Mouse (Mus musculus): ENCODE data around the gene Ppp2r5e.

The Ppp2r5e gene

DNA sequence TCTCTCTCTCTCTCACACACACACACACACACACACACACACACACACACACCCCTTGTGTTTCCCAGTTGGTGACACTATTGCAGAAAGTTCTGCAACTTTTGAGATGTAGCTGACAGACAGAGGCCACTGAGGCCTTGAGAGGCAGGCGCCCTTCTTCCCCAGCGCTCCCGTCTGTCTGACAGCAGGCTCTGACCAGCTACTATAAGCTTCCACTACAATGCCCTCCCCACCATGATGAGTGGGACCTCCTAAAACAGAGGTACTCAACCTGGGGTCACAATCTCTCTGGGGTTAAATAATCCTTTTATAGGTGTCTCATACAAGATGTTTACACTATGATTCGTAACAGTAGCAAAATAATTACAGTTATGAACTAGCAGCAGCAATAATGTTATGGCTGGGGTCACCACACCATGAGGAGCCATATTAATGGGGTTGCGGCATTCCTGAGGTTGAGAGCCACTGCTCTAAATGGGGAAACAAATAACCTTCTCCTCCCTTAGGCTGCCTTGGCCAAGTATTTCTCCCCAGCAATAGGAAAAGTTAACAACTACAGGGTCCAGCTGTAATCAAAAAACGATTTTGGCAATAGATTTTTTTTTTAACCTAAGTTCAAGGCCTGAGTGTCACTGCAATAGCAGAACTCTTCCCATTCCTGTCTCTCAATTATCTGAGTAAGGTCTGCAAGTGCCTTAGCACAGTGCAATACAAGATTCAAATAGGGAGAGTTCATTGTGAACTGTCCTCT lies 58.2 kb downstream of the Ppp2r5e start:
- DNase-seq (ENCODE audit: low spot score), result no peak

DNA sequence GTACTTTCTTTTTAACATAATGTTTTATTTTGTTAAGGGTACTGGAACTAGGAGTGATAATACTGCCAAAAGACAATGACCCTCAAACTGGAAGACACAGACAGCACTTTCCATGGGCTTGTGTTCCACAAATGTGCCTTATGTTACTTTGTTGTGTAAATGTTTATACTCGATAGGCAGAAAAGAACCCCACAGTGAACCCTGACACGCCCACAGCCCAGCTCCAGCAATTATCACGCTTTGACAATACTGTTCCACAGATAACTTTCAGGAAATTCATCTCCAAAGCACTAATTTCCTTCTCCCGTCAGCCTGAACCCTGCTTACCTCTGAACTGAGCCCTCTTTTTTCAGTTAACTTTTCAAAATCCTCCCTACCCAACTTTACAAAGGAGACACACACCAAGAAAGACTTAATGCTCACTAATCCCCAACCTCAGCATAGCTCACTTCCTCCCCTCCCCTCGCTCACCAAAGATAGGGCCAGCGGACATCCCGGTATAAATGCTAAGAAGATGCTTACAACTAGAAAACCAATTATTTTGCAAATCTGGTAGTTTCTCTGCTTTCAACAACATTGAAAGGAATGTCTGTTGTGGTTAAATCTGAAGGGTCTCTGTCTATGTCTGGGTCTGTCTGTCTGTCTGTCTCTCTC lies 58.9 kb downstream of the Ppp2r5e start:
- no peak for DNase-seq (ENCODE audit: low spot score)

DNA sequence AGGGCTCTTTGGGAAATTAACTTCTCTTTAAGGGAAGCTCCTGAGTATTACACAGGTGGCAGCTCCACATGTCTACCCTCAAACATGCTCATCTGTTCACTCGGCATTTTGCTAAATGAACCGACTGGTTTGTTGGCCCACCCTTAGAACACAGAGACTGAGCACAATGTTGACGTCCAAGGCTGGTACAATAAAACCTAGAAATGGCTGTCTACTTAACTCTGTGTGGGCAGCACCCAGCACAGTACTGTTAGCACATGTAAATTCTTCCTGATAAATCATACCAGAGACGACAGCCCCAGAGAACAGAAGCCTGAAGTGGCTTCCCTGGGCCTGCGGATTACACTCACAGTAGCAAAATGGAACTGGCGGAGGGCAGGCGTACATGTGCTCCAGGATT lies 59.5 kb downstream of the Ppp2r5e start:
- no peak for DNase-seq (ENCODE audit: low spot score)

DNA sequence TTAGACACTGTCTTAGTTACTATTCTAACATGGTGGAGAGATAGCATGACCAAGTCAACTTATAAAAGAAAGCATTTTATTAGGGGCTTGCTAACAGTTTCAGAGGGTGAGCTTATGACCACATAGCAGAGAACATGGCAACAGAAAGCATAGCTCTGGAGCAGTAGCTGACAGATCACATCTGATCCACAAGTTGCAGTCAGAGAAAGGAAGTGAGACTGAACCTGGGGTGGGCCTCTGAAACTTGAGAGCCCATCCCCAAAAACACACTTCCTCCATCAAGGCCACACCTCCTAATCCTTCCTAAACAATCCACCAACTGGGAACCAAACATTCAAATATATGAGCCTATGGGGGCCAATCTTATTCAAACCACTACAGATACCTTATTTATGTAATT lies 62.9 kb downstream of the Ppp2r5e start:
- no peak for DNase-seq (ENCODE audit: low spot score)

DNA sequence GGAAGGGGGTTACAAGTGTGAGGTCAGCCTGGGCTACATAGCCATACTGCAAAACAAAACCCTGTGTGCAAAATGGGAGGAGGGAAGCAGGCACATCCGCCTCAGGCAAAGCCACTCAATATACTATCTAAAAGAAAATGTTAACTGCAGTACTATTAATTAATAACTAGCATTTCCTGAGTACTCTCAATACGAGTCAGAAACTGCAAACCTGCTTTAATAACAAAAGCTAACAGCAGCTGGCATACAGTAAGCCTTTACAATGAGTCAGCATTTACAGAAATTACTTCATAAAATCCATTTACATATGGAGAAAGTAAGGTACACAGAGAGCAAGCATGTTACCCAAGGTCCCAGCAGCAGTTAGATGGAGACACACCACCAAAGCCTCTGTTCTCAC lies 64.2 kb downstream of the Ppp2r5e start:
- DNase-seq (ENCODE audit: low spot score), result no peak

DNA sequence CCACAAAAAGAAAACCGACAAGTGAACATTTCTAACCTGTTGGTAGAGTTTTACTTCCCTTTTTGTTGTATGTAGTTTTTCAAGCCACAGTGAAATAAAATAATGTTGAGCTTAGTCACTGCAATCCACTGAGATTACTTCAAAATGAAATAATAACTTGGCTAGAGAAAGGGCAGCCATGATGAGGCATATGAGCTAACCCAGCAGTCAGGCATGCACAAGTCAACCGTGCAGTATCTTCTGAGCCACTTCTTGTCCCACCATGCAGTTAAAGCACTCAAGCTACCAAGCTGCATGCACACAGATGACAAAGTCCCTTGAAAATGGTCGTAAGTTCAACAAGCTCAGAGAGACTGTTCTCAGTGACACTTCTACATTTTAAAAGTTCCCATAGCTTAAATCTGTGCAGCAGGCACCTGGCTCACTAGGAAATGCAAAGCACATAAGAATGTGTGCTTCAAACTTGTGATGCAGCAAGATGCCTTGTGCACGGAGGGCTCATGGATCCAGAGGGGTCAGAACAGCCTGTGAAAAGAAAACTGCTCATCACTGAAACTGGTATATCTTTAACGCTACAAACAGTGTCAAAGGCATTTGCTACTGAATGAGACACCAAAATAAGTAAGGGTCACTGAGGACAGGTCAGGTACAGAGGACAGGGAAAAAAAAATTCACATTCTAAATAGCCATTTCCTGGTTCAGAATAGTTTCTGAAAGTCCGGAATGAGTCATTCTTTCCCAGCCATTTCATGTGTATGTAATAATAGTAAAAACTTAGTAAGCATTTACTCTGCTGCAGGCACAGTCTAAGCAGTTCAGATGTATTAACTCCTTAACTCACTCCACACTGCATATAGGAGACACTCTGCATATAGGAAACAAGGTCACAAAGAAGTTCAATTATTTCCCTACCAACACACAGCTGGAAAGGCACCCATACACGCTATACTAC lies 66.9 kb downstream of the Ppp2r5e start:
- no peak for DNase-seq (ENCODE audit: low spot score)

DNA sequence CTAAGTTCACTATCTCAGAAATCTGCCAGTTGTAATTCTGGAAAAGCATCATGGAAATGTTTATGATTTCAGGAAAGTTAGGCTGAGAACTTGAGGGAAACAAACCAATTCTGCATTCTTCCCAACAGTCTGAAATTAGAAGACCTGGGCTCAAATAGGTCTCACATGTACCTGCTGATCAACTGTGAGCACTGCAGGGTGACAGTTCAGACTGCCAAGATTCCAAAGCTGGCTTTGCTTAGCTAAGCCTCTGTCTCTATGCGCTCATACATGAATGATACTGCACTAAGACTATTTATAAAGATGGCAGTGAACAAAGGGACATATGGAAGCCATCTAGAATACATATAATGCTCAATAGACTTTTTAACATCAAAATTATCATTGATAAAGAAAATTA lies 67.7 kb downstream of the Ppp2r5e start:
- DNase-seq (ENCODE audit: low spot score), result no peak

DNA sequence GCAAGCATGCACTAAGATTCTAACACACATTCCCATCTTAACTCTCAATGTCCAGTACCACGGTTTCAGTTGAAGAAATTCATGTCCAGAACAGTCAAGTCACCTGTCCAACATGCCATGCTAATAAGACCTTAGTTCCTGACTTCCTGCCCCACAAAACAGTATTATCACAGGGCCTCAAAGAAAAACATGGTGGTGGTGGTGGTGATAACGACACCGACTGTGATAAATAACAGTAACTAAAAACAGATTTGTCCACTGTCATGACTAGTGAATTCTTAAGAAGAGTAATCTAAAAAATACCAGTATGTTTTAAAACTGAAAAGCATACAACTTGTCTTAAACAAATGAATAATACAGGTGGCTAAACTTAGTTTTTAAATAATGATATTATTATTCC lies 71.8 kb downstream of the Ppp2r5e start:
- DNase-seq (ENCODE audit: low spot score), result no peak

DNA sequence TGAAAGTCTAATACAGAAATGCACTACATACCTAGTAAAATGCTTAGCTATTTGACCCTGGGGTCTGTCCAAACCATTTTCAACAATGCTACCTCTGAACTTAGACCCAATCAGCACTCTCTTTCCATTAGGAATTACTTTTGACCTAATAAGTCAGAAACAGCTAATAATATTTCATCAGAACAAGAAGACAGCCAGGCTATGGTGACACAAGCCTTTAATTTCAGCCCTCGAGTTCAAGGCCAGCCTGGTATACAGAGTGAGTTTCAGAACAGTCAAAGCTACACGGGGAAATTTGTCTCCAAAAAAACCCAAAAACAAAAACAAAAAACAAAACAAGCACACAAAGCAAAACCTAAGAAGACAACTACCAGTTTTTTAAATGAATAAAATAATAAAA lies 73.1 kb downstream of the Ppp2r5e start:
- DNase-seq (ENCODE audit: low spot score), result no peak

DNA sequence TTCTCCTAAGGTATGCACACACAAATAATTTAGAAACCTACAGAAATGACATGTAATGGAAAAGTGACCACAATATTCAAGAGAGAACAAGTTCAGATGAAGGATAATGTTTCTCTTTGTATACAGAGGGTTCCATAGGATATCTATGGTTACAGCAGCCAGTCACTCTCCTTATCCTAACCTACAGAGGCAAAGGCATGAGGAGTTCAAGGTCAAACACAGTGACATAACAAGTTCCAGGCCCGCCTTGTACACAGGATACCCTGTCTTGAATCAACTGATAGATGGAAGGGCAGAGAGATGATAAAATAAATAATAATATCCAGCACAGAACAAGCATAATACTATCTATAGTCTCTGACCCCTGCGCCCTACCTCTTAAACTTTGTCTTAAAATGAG lies 73.7 kb downstream of the Ppp2r5e start:
- no peak for DNase-seq (ENCODE audit: low spot score)

DNA sequence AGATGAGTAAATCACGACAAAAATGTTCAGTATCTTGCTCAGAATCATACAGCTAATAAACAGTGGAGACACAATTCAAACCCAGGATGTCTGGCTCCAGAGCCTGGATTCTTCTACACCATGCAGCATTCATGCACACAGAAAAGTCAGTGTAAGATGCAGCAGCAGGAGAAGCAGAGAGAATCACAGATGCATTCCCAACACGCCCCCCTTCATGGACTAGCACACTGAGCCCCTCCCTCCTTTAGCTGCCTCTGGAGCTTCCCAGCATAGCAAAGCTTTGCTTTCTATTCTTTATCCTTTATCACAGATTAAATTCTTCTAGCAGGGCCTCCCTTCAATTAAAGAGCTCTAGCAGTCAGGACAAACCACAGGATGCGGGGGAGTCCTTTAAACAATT lies 75.7 kb downstream of the Ppp2r5e start:
- DNase-seq (ENCODE audit: low spot score), result no peak

DNA sequence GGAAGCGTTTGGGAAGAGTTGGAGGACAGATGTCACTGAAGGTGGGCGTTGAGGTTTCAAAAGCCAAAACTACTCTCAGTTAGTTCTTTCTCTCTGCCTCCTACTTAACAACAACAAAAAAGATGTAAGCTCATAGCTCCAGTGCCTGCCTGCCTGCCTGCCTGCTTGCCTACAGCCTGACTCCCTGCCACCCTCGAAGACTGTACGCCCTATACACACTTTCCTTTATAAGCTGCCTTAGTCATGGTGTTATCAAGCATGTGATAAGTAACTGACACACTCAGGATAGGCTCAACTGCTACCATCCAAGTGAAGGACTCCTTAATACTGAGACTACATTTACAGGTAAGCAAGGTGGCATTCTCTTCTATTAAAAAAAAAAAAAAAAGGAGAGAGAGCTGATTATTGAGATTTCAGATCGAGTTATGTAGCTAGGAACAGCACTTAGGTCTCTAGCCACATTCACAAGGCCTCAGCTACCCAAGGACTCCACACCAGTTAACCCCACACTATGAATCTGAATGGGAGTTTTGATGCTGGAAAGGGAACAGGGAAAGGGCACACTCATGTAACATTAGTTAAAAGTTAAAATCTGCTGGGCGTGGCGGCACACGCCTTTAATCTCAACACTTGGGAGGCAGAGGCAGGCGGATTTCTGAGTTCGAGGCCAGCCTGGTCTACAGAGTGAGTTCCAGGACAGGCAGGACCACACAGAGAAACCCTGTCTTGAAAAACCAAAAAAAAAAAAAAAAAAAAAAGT lies 76.7 kb downstream of the Ppp2r5e start:
- peak; percentile 15 for DNase-seq (ENCODE audit: low spot score)

DNA sequence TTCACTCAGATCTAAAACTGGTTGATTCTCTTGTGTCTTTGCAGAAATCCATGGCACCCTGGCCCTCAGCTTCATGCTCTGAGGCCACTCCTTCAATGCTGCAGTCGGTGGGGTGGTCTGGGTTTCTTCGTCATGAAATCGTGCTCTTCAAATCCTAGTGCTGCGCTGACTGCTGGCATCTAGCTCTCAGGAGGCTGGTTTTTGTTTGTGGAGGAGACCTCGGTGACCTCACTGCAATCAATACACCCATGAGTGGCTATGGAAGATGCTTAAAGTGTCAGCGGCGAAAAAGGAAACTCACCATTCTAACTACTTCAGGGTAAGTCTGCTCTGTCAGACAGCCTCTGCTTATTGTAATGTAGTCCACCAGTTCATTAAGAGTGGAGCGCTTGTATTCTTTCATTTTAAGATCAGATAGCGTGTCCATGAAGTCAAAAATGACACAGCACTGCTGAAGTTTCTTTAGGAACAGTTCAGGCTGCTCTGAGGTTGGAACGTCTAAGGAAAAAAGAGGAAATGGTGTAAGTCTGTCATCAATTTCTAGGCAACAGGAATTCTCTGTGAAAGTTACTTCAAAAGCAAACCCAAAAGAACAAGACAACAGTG lies 80.6 kb downstream of the Ppp2r5e start:
- peak; percentile 7 for DNase-seq (ENCODE audit: low spot score)

DNA sequence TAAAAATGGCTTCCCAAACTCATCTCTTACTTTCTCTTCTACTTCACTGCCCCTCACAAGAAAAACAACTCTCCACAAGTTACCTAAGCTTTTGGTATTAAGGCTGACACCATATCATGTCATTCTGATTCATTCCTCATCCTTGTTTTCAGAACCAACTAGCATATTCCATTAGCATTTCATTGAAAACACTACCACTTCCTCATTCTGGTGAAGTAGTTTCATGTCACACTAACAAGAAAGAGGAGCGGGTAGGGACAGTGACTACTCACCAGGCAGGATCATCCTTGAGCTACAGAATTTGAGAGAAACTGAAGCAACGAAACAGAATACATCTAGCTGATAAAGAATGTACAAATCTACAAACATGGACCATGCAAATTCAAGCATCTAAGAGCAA lies 84.5 kb downstream of the Ppp2r5e start:
- no peak for DNase-seq (ENCODE audit: low spot score)

DNA sequence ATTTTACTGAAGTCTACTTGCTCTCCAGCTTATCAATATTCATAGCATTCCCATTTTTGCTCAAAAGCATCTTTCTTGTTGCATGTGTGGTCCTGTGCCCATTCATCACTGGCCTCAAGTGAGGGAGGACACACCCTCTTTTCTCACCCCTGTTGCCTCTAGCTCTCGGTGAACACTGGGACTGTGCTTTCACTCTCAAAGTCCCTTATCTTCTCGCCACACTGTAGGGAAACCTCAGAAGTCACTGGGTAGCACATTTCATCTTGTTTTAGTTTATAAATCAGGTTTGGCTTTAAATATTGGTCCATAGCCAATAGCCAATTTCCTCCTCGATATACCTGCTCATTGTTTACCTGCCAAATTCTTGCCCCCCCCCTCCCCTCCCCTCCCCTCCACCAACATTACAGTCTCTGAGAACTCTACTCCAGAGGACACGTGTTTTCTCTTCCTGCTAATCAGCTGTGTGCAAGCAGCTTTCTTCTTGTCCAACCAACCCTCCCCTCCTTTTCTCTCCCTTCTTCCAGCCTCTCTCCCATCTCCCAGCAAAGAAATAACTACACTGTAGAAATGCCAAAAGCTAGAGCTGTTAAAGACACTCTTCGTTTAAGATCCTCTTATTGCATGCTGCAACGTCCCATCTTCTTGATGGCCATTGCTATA lies 90.9 kb downstream of the Ppp2r5e start:
- peak; percentile 29 for DNase-seq (ENCODE audit: low spot score)

DNA sequence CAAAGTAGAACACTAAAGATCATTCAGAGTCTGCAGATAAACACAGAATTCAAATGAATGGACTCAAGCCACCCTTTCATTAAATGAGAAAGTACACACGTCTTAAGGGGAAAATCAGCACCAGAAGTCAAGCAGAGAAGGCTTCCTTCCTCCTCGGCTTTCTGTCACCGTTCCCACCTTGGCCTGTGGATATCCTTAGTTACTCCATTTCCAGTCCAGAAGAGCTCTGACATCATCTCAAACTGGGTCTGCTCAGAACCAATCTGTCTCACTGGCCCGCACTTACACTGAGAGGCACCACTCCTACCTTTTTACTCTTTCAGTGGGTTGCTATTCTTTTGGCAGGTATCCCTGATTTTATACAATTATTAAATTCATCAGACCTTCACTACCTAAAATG lies 93.4 kb downstream of the Ppp2r5e start:
- DNase-seq (ENCODE audit: low spot score), result no peak

DNA sequence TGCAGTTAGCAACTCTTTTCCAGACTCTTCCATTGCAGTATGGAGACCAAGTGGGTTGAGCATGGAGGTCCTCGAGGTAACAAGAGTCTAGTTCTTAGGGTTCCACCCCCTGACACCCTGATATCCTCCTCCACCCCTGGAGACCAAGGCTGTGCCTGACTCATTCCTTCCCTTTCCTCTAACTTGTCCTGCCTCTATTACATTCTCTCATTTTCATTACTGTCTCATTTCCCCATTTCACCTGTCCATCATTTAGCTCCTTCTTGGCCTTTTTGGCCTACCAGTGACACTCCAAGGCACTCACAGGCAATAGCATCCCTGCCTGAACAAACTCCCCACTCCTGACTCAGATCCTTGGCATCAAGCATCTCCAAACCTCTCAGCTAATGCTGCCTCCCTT lies 98.3 kb downstream of the Ppp2r5e start:
- DNase-seq (ENCODE audit: low spot score), result no peak

DNA sequence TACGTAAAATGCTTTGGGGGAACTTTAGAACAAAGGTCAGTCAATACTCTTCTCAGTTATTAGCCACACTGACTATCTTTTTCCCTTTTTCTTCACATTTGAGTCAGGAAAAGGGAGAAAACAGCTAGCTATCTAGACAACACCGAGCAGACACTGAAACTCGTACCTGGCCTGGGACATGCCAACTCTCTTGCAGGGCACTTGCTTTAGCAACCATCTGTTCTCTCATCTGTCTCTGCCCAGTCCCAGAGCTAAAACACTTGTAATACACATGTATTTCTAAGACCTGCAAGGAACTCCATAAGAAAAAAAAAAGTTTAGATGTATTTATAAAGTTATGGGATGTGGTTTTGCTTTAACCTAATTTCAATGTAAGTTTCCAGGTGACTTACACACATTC lies 100.4 kb downstream of the Ppp2r5e start:
- DNase-seq (ENCODE audit: low spot score), result no peak

DNA sequence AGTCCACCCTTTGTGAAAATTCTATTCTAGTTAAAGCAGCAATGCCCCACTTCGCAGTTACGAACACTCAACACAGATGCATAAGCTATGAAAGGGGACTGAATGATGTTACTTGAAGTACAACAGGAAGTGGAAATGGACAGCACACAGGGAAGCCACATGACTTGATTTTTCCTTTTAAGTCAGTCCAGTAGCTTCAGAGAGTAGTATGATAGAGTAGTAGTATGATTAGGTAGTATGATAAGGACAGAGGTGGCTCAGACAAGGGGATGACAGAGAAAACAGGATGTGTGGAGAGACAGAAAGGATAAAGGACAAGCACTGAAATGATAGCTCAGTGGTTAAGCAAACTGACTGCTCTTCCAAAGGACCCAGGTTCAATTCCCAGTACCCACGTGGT lies 101.4 kb downstream of the Ppp2r5e start:
- no peak for DNase-seq (ENCODE audit: low spot score)

DNA sequence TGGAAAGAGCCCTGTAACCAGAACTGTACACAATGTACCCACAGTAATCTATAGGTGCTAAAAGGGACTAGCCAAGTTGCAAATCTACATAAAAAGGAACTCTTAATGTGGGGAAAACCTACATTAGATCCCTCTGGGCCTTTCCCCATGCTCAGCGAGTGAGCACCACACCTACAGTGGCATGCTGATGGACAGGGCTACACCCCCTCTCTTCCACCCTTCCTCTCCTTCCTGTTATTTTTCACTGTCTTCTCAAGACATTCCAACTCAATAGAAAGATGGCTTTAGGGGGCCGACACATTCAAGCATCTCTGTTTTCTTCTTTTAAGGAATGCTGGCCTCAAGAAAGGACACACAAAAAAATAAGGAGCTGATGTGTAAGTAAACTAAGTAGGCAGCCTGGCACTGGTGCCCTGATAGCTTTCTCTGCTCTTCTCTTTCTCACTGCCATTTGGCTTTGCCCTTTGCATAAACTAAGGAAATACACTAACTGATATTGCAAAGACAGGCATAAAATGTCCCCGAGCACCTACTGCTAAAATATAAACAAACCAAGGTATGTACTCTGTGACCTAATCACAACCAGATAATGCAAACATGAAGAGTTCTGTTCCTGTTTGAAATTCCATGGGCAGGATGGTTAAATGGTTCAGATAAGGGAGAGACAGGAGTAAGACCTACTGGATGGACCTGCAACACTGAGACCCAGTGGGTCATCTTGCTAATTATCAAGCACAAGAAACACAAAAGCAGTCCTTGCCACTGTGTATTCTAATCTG lies 103.3 kb downstream of the Ppp2r5e start:
- DNase-seq (ENCODE audit: low spot score), result no peak
